In genomic region chr15:79402836-79403762, GRCm38 (mm10) we compare ENCODE assay signal across 8 mouse cellular contexts. TPM values are rescaled to one million over a fixed set of nuclear protein-coding genes. Genes with fewer than 3 reads are reported as not detected.
DNase-seq lines count a peak whose midpoint lies in the region; ATAC-seq and TF ChIP-seq lines count a peak whose summit lies in the region.

Tmem184b (minus strand) TSS chr15:79403569.

- H3K4me3 ChIP-seq in hindbrain, embryonic 11.5 days (ENCODE audit: low read depth, low read length), result peak within 1 kb of the TSS; percentile 96
- peak within 1 kb of the TSS; percentile 82 for H3K4me3 ChIP-seq in lung, postnatal 0 days (ENCODE audit: low read depth, low read length)

- peak within 1 kb of the TSS; percentile 90 for H3K9ac ChIP-seq in hindbrain, embryonic 11.5 days (ENCODE audit: low read depth, low read length)
- peak within 1 kb of the TSS; percentile 81 for H3K9ac ChIP-seq in lung, postnatal 0 days (replicated peaks; ENCODE audit: low read depth)

- no peaks in the 10 kb centered on the region for H3K27me3 ChIP-seq in hindbrain, embryonic 11.5 days (ENCODE audit: control insufficient read depth, insufficient read depth, low read length)
- H3K27me3 ChIP-seq in lung, postnatal 0 days (replicated peaks; ENCODE audit: insufficient read depth, low read length), result no peaks in the 10 kb centered on the region

- H3K36me3 ChIP-seq in hindbrain, embryonic 11.5 days (ENCODE audit: control insufficient read depth, insufficient read depth, low read length), result no peaks in the 10 kb centered on the region
- no peaks in the 10 kb centered on the region for H3K36me3 ChIP-seq in lung, postnatal 0 days (ENCODE audit: insufficient read depth, low read length)

- peaks cover 5% of the 10 kb centered on the region for H3K4me1 ChIP-seq in hindbrain, embryonic 11.5 days (replicated peaks; ENCODE audit: control insufficient read depth, insufficient read depth, low read length)
- H3K4me1 ChIP-seq in lung, postnatal 0 days (ENCODE audit: insufficient read depth, low read depth, low read length), result peaks cover 25% of the 10 kb centered on the region

- H3K27ac ChIP-seq in hindbrain, embryonic 11.5 days (ENCODE audit: low read depth, low read length), result no peak within 1 kb of the TSS
- H3K27ac ChIP-seq in lung, postnatal 0 days (ENCODE audit: low read length), result peak within 1 kb of the TSS; percentile 62

- no peak for TF ChIP-seq EP300 in lung, postnatal 0 days (IDR thresholded peaks at IDR 0.05)

- peak; percentile 89 for ATAC-seq in hindbrain, embryonic 11.5 days (ENCODE audit: low FRiP score)
- ATAC-seq in lung, postnatal 0 days, result peak; percentile 93

- H3K9me3 ChIP-seq in hindbrain, embryonic 11.5 days (ENCODE audit: control insufficient read depth, low read length), result no peaks in the 10 kb centered on the region
- H3K9me3 ChIP-seq in lung, postnatal 0 days (ENCODE audit: low read length), result no peaks in the 10 kb centered on the region

- DNase-seq in NIH3T3 (ENCODE audit: low read depth), result peak; percentile 91
- peak; percentile 93 to 95 for DNase-seq in cerebellum, postnatal 10 days
- peak; percentile 73 to 86 for DNase-seq in frontal cortex, postnatal 10 days (ENCODE audit: low spot score in 2 of 2)
- DNase-seq in hindbrain, embryonic 11.5 days (ENCODE audit: low spot score), result peak; percentile 96
- peak; percentile 85 to 92 for DNase-seq in layer of hippocampus, postnatal 10 days (ENCODE audit: low spot score in 2 of 2)
- DNase-seq in lung, postnatal 0 days (ENCODE audit: low spot score), result peak; percentile 93
- DNase-seq in ovary, postnatal 14 days (ENCODE audit: low spot score), result peak; percentile 83
- peak; percentile 72 to 86 for DNase-seq in thymus, postnatal 10 days (ENCODE audit: low spot score in 2 of 2)

- WGBS in hindbrain, embryonic 11.5 days, result under 1% methylated on average over 87 of the region's 90 CpGs
- under 1% methylated on average over 83 of the region's 90 CpGs for WGBS in lung, postnatal 0 days

- no peak for TF ChIP-seq CTCF in lung, postnatal 0 days (IDR thresholded peaks at IDR 0.05)

- H3K4me2 ChIP-seq in hindbrain, embryonic 11.5 days (replicated peaks; ENCODE audit: low read depth, low read length), result peak within 1 kb of the TSS; percentile 86
- H3K4me2 ChIP-seq in lung, postnatal 0 days (replicated peaks; ENCODE audit: low read depth, low read length), result peak within 1 kb of the TSS; percentile 87

RNA-seq across cellular contexts. Expression of gene Tmem184b, which starts in this region (rescaled TPM):
- polyA plus RNA-seq in hindbrain, embryonic 11.5 days (2014; fragmentation: Nextera tagmentation; extraction: Ambion mirVana), result 32.7 and 33.5 TPM in 2 replicates
- total RNA-seq in layer of hippocampus, postnatal 10 days (2021), result 10 to 100 TPM; 46.1 to 48.1 TPM
- polyA plus RNA-seq in lung, postnatal 0 days (2015; fragmentation: Nextera tagmentation; extraction: Ambion mirVana), result 55.3 and 56.7 TPM in 2 replicates
